Mouse (Mus musculus) G1E (cell line): ENCODE data around the gene Plekhd1.

Source experiments
- CTCF ChIP-seq: IDR thresholded peaks from 2 replicates; pipeline ENCODE4 v1.5.1; 2012; ENCODE audit warnings: low read depth, low read length, inconsistent platforms, mixed read lengths
- GATA1 ChIP-seq: IDR thresholded peaks from 2 replicates; pipeline ENCODE4 v1.6.1; 2012; ENCODE audit warnings: borderline replicate concordance, low read length, inconsistent platforms, mixed read lengths
- GATA2 ChIP-seq: IDR thresholded peaks from 2 replicates; pipeline ENCODE4 v1.6.1; 2012; ENCODE audit warnings: low read depth, low read length, inconsistent platforms, borderline replicate concordance
- POLR2AphosphoS5 ChIP-seq: IDR thresholded peaks from 2 replicates; pipeline ENCODE4 v1.6.1; 2012; ENCODE audit warnings: low read depth, low read length, inconsistent platforms; ENCODE audit not compliant: insufficient replicate concordance
- TAL1 ChIP-seq: conservative IDR thresholded peaks from 2 replicates; pipeline ENCODE4 v1.6.1; 2012; ENCODE audit warnings: low read depth, low read length, inconsistent platforms, mixed read lengths

DNA sequence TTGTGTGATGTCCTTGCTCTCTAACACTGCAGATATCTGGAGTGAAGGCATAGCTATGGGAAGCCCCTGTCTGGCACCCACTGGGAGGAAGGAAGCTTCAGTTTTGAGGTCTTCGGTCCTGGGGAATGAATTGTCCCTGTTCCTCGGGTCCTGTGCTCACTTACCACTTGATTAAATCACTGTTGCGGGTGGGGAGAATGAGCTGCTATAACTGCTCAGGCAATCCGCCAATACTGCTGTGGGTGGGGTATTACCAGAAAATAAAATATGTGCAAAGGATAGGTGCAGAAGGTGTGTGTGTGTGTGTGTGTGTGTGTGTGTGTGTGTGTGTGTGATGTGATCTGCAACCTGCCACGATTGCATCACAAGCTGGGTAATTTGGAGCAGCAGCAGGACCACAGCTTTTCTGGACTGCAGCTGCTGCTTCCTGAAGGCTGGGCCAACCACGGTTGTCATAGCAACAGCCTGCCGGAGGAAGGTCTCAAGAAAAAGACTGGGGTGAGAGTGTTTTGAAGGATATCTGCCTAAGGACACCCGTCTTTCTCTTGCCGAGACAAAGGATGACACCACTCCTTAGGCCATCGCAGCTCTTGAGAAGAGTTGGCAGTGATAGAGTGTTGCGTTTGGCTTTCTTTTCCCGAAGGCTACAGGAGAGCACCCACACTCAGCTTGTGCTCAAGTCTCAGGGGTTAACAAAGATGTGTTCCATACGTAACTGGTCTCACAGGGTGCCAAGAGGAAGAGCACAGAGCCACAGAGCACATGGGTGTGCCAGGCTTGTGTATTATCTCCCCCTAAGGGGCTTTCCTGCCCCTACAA is 44.3 kb downstream of the Plekhd1 start:
- TF ChIP-seq CTCF (no peak), GATA2 (no peak), GATA1 (no peak), POLR2AphosphoS5 (no peak), TAL1 (no peak)
